Mouse (Mus musculus) telencephalon, adult 2 months (tissue): ENCODE results near the gene Rpap1.
"Not testable (repeated sequence)": the region's sequence is repeated elsewhere in the genome, so short reads cannot be mapped to it uniquely, and the experiment has no call there.

Experiments
- DNase-seq: peaks from one replicate; pipeline ENCODE4 v3.0.0-alpha.2; 2011; ENCODE audit warnings: low read depth, low spot score

Gene Rpap1

DNA sequence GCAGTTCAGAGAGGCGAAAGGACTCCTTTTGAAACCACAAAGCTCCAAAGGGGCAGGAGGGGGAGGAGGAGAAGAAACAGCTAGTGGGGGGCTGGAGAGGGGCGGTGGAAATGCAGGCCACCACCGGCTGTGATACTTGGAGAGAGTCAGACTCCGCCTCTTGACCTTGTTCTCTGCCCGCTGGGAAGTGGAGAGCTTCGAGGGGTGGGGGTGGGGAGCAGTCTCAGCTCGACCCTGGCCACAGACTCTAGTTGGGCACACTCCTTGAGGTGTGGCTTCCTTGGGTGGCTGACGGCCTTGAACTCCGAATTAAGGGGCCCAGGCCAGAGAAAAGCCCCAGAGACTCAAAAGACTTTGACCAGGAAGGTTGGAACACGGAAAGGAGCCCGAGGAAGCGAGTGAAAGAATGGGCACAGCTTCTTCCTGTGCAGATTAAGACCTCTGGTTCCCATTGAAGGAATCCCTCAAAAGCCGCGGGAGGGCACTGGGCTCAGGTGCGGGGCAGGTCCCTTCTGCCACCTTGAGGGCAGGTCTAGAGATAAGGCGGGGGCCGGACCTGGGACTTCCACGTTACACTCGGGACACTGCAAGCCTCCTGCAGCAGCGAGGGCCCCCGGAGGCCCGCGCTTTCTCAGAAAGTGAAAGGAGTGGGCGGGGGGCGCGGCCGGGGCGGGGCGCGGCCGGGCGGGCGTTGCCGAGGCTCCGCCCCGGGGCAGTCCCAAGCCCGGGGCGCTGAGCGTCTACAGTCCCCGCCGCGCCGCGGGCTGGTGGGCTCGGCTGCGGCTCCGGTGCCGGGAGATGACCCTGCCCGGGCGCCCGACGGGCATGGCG is 45.5 kb downstream of the Rpap1 start, which contains the start of gene Itpka:
Itpka (plus strand) TSS at position 757 of the 831 bp plus-strand sequence.
- no peak for DNase-seq

DNA sequence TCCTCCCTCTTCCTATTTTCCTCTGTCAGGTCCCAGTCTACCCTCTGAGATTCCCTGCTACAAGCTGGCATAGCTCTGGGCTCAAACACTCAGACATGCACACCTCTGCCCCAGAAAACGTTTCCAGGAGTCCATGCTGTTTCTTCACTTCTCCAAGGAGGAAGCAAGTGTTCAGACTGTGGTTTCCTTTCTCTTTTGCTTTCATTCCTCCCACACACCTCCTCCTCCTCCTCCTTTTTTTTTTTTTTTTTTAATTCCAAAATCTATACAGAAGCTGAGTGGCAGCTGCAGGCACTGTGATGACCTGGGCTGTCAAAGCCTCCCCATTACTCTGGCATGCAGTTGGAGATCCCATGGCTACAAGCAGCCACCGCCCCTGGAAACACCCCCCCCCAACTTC is 46.8 kb downstream of the Rpap1 start:
- no peak for DNase-seq

DNA sequence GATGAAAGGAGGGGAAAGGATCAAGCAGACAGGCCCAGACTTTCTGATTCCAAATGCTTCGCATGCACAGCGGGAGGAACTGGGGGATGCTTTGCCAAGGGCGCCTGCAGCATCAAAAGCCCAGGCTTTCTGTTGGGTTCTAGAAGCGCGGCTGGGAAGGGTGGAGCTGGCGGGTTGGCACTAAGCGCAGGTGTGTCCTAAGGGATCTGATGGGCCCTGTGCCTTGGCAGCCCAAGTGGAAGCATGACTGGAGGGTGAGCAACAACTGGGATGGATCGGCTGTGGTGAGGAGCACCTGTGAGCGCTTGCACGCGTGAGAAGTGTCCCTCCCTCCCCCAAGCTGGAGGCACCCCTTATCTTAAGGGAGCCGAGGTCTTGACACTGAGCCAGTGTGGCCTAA is 50.2 kb downstream of the Rpap1 start:
- DNase-seq: no peak

DNA sequence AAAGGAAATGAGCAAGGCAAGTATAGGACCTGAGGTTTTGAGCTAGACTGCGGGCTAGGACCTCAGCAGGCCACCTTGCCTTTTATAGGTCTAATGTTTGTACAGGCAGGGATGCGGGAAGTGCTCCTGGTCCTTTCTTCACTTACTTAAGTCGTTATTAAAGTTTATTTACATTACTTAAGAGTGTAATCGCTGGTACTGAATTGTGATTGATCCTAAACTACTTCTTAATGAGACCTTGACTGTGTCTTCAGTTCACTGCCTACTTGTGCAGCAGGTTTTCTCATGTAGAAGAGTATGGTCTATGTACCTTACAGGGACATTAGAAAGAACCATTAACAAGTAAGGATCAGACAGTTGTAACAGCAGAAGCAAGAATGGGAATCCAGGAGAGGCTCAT is 56.6 kb downstream of the Rpap1 start:
- no peak for DNase-seq

DNA sequence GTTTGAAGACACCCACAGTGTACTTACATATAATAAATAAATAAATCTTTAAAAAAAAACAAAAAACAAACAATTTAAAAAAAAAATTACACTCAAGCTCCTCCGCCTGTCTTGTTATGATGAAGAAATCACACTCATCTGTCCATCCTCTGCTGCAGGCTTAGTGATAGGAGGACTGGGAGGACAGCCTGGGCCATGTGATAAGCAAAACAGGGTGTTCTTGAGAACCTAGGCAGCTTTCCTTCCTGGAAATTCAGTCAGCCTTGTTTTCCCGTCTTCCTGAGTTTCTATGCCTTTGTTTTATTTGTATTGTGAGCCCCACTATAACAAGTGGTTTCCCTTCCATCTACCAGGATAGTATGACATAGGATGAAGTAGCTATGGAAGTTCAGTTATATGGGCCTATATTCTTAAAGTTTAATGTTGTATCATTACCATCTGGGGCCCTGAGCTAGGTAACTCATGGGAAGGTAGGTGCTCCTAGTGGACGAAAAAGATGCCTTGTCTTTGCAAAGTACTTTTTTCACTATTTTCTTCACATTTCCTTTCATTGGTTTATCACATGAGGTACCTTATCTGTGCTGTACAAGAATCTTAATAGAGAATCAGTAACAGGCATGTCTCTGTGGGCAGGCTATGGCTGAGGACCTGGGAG is 59.4 kb downstream of the Rpap1 start:
- DNase-seq: no peak

DNA sequence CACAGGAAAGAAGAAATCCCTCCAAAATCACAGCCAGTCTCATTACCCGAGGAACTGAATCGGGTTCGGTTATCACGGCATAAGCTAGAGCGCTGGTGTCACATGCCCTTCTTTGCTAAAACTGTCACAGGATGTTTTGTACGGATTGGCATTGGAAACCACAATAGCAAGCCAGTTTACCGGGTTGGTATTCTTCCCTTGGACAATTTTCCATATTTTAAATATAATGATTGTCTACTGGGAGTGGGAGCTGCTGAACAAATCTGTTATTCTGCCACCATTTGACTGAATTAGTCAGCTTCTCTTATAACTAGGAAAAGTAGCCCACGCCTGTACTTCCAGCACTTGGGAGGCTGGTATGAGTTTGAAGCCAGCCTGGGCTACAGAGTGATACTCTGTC is 66.3 kb downstream of the Rpap1 start:
- DNase-seq: no peak

DNA sequence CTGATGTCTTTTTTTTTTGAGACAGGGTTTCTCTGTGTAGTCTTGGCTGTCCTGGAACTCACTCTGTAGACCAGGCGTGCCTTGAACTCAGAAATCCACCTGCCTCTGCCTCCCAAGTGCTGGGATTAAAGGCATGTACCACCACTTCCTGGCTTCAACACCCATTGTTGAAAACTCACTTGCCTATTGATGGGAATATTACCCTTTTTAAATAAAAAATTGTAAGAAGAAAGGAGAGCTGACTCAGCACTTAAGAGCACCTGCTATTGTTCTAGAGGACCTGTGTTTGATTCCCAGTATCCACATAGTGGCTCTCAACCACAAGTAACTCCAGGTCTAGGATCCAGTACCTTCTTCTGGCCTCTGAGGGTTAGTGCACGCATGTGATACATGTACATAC is 71.5 kb downstream of the Rpap1 start:
- DNase-seq: not testable (repeated sequence)
